Mouse (Mus musculus) ES-Bruce4 (cell line): ENCODE results near the gene Mfsd10.

ENCODE experiments used
- CTCF ChIP-seq: IDR thresholded peaks from one replicate; pipeline ENCODE4 v1.8.1; 2011; ENCODE audit warnings: low read depth, low read length
- EP300 ChIP-seq: IDR thresholded peaks from 2 replicates; pipeline ENCODE4 v1.6.1; 2011; ENCODE audit warnings: low read depth, low read length; ENCODE audit not compliant: insufficient read depth
- POLR2A ChIP-seq: IDR thresholded peaks from one replicate; pipeline ENCODE4 v1.8.1; 2011; ENCODE audit warnings: low read length; ENCODE audit not compliant: insufficient read depth

- TF ChIP-seq CTCF (no peak), EP300 (no peak), POLR2A (no peak)
These were observed 45.5 kb downstream of the Mfsd10 start for GRCm38 (mm10) chr5:34591388-34592004.
